Mouse (Mus musculus) ES-E14 (cell line): ENCODE results near the gene Tro. TPM values are rescaled to one million over a fixed set of nuclear protein-coding genes. Genes with fewer than 3 reads are reported as not detected.

ENCODE experiments used
- DNase-seq: peaks from one replicate; pipeline ENCODE4 v3.0.0-alpha.2; 2013; ENCODE audit warnings: low read depth, low spot score
- H3K27ac ChIP-seq: 2 replicates; pipeline ENCODE4 v1.5.1; 2012; ENCODE audit warnings: low read depth, mild to moderate bottlenecking, low read length, moderate library complexity, mixed read lengths; ENCODE audit not compliant: poor library complexity, insufficient read depth, severe bottlenecking
- H3K36me3 ChIP-seq: 2 replicates; pipeline ENCODE4 v1.6.1; 2012; ENCODE audit warnings: mild to moderate bottlenecking, low read length, moderate library complexity, mixed read lengths; ENCODE audit not compliant: control insufficient read depth, poor library complexity, insufficient read depth, severe bottlenecking
- H3K4me1 ChIP-seq, 2 experiments: fragments of 150-350 bp in 1 of 2; sonication (generic) in 1 of 2; 2 replicates each; pipeline ENCODE4 v1.6.1; 2012; ENCODE audit warnings: low read length in 2 of 2, mild to moderate bottlenecking in 1 of 2, mixed read lengths in 1 of 2; ENCODE audit not compliant: control insufficient read depth in 2 of 2, insufficient read depth in 2 of 2, poor library complexity in 1 of 2
- H3K4me3 ChIP-seq, 2 experiments: fragments of 150-350 bp in 1 of 2; sonication (generic) in 1 of 2; 2 replicates each; pipeline ENCODE4 v1.5.1; 2012; ENCODE audit warnings: low read length in 2 of 2, low read depth in 1 of 2, mild to moderate bottlenecking in 1 of 2, mixed read lengths in 1 of 2; ENCODE audit not compliant: insufficient read depth in 1 of 2, poor library complexity in 1 of 2, severe bottlenecking in 1 of 2
- H3K9ac ChIP-seq: 2 replicates; pipeline ENCODE4 v1.6.1; 2012; ENCODE audit warnings: low read depth, mild to moderate bottlenecking, low read length, mixed read lengths; ENCODE audit not compliant: poor library complexity, insufficient read depth, severe bottlenecking
- H3K9me3 ChIP-seq: fragments of 150-350 bp; sonication (generic); 2 replicates; pipeline ENCODE4 v1.6.1; 2012; ENCODE audit warnings: low read depth, mild to moderate bottlenecking, low read length; ENCODE audit not compliant: control insufficient read depth, insufficient read depth
- CHD2 ChIP-seq: IDR thresholded peaks from 2 replicates; pipeline ENCODE4 v1.6.1; 2014; ENCODE audit warnings: mild to moderate bottlenecking, low read depth, low read length, inconsistent platforms
- HCFC1 ChIP-seq: IDR thresholded peaks from 2 replicates; pipeline ENCODE4 v1.6.1; 2012; ENCODE audit warnings: low read length, inconsistent platforms, borderline replicate concordance; ENCODE audit not compliant: insufficient read depth
- MAFK ChIP-seq: IDR thresholded peaks from 2 replicates; pipeline ENCODE4 v1.6.1; 2014; ENCODE audit warnings: mild to moderate bottlenecking, low read depth, low read length, inconsistent platforms; ENCODE audit not compliant: insufficient read depth
- ZC3H11A ChIP-seq: IDR thresholded peaks from 2 replicates; pipeline ENCODE4 v1.6.1; 2012; ENCODE audit warnings: low read depth, mild to moderate bottlenecking, inconsistent platforms, low read length, borderline replicate concordance
- ZNF384 ChIP-seq: IDR thresholded peaks from 2 replicates; pipeline ENCODE4 v1.6.1; 2012; ENCODE audit warnings: low read depth, low read length, inconsistent platforms
- in situ Hi-C, 2 experiments: fragments of 600-800 bp; cut with MboI; formaldehyde crosslinking; loops; one replicate each; pipeline ENCODE4 v1.15.1; 2025; ENCODE audit warnings: low sequenced_read_pairs in 2 of 2, inconsistent platforms in 1 of 2; ENCODE audit not compliant: unreplicated experiment in 2 of 2
- total RNA-seq: library from RNA; depleted of rRNA; stranded (reverse); fragments of 300-350 nt; gene quantifications from 2 replicates; pipeline ENCODE4 v1.2.3, GENCODE M21; 2012; rRNA removed

Gene Tro
- total RNA-seq, 1 experiment = 32.7 TPM

DNA sequence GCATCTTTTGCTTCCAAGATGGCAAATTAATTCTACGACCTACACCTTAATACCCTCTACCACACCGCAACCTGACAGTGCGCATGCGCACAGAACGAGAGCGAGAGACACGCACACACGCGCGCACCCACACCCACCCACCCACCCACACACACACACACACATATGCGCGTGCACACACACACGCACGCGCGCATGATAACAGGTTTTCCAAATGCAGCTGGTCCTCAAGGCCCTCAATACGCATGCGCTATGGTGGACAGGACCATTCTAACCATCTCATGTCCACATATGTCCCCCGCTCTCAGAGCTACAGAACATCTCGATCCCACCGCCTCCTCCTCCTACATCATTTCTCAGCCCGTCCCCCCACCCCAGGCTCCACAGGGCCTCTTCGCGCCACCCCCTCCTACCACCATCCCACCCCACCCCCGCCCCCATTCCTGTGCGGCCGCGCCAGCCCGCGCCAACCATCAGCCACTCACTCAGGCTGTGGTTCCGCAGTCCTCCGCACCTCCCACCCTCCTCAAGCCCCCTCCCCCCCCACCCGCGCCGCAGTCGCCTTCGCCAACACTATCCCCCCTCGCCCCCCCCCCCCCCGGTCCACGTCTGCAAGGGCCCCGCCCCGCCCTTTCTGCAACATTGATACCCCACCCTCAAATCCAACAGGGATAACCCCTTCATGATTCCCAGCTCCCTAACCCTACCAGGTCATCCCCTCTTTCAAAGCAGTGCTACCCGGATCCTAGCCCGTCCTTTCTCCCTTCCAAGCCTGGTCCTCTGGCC is 1.1 kb downstream of the Tro start:
- Histone ChIP-seq H3K9me3 (no peaks in the 10 kb centered on the region), H3K27ac (no peak overlapping the region), H3K36me3 (peaks cover 6% of the 10 kb centered on the region), H3K4me1 (no peaks in the 10 kb centered on the region), H3K4me3 (peak overlapping the region; percentile 71 to 79), H3K9ac (peak overlapping the region; percentile 79)
- no peak for DNase-seq
- in situ Hi-C loops = no loop called here
- no peak for TF ChIP-seq CHD2
- no peak for TF ChIP-seq MAFK

DNA sequence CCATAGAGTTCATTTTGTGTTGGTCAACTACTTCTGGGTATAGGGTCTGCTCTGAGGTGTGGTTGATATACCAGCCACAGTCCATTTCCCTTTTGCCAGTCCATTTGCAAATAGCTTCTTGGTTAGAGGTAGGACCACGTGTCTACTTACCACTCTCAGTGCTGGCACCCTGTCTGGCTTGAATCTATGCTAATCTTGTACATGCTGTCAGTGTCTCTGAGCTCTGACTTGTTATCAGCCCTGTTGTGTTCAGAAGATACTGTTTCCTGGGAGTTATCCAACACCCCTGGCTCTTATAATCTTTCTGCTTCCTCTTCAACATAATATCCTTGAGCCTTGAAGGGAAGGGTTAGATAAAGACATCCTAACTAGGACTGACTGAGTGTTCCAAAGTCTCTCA is 21.0 kb downstream of the Tro start:
- Histone ChIP-seq H3K36me3 (no peaks in the 10 kb centered on the region), H3K9me3 (no peaks in the 10 kb centered on the region), H3K9ac (no peak overlapping the region), H3K27ac (no peak overlapping the region), H3K4me1 (no peaks in the 10 kb centered on the region), H3K4me3 (no peak overlapping the region)
- DNase-seq = no peak
- in situ Hi-C loops = no loop called here
- TF ChIP-seq ZNF384 (no peak), HCFC1 (no peak), MAFK (no peak), CHD2 (no peak), ZC3H11A (no peak)

DNA sequence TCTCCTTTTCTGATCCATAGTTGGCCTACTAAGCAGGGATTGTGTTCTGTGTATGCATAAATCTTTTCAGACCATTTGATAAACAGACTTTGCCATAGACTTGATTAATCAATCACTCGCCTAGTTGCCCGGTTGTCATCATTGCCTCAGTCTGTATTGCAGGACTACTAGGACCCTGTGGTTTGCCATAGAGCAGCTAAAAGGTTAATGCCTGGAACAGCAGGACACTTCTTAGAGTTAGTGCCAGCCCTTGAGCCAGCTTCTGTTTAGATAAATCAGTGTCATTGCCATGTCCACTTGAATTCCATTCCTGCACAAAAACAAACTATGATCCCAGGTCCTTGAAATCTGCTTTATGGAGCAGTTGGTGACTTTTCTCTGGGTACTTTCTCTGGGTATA is 58.5 kb downstream of the Tro start:
- in situ Hi-C loops = no loop called here
- TF ChIP-seq ZC3H11A (no peak), MAFK (no peak), ZNF384 (no peak), HCFC1 (no peak), CHD2 (no peak)

More for the DNA sequence above, 58.5 kb downstream of the Tro start:
- Histone ChIP-seq H3K36me3 (no peaks in the 10 kb centered on the region), H3K27ac (no peak overlapping the region), H3K4me1 (no peaks in the 10 kb centered on the region), H3K9ac (no peak overlapping the region), H3K9me3 (no peaks in the 10 kb centered on the region), H3K4me3 (no peak overlapping the region)
- no peak for DNase-seq

Other genes starting within 250 kb of the Tro start
- 14.7 and 19.4 TPM in 2 replicates for gene Tmem29, start 198.4 kb downstream of the Tro start, total RNA-seq
- gene Alas2, start 110.2 kb downstream of the Tro start, total RNA-seq = 2.1 and 3.2 TPM in 2 replicates
- 8.2 and 8.7 TPM in 2 replicates for gene Pfkfb1, start 69.4 kb downstream of the Tro start, total RNA-seq
- 19.1 and 19.2 TPM in 2 replicates for gene Apex2, start 67.7 kb downstream of the Tro start, total RNA-seq
- gene Maged2, start 156.8 kb upstream of the Tro start, total RNA-seq = 40.5 and 49.6 TPM in 2 replicates